Mouse (Mus musculus): ENCODE results near the gene Ccdc182. TPM values are rescaled to one million over a fixed set of nuclear protein-coding genes. Genes with fewer than 3 reads are reported as not detected.

Gene Ccdc182
- polyA plus RNA-seq (2015; fragmentation: Illumina TruSeq; extraction: RNeasy Lipid Tissue Mini Kit (QIAGEN cat#74804); ENCODE audit: insufficient read depth, low read depth, low replicate concordance), result not detected

GRCm38 (mm10) chr11:88293631-88294393 is at the start of gene Ccdc182:
Ccdc182 (plus strand) TSS chr11:88294058.

Other genes starting within 250 kb of the Ccdc182 start
- 39.8 TPM for gene Srsf1, start 246.7 kb upstream of the Ccdc182 start, polyA plus RNA-seq (2015; fragmentation: Illumina TruSeq; extraction: RNeasy Lipid Tissue Mini Kit (QIAGEN cat#74804); ENCODE audit: insufficient read depth, low read depth, low replicate concordance)
- gene Vezf1, start 225.8 kb upstream of the Ccdc182 start, polyA plus RNA-seq (2015; fragmentation: Illumina TruSeq; extraction: RNeasy Lipid Tissue Mini Kit (QIAGEN cat#74804); ENCODE audit: insufficient read depth, low read depth, low replicate concordance), result 9.6 TPM
- gene Cuedc1, start 196.0 kb upstream of the Ccdc182 start, polyA plus RNA-seq (2015; fragmentation: Illumina TruSeq; extraction: RNeasy Lipid Tissue Mini Kit (QIAGEN cat#74804); ENCODE audit: insufficient read depth, low read depth, low replicate concordance), result 15.8 TPM
- gene Mrps23, start 89.7 kb upstream of the Ccdc182 start, polyA plus RNA-seq (2015; fragmentation: Illumina TruSeq; extraction: RNeasy Lipid Tissue Mini Kit (QIAGEN cat#74804); ENCODE audit: insufficient read depth, low read depth, low replicate concordance), result 12.5 TPM